In the genomic region with DNA sequence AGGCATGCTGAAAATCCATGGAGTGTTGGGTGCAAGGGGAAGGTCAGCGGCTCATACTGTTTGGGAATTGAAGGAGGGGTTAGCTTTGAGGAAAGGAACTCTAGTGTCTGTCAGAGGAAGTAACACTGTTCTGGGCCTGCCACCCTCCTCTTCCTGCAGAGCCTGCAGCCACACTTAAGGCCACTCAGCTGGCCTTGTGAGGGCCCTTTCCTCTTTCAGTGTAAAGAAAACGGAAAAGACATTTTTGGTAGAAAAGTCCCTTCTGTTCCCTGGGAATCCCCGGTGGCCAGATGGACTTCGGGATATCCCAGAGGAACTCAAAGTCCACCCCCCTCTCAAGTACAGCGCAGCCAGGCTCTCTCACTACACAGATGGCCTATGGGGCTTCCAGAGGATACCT, we compare ENCODE assay signal across 14 mouse cellular contexts. TPM values are rescaled to one million over a fixed set of nuclear protein-coding genes. Genes with fewer than 3 reads are reported as not detected.
DNase-seq lines count a peak whose midpoint lies in the region; ATAC-seq and TF ChIP-seq lines count a peak whose summit lies in the region.
"Had no signal": no experiment of that assay in that cellular context is flagged by ENCODE, and none has a peak within 500 bp of the region (broad histone marks: within the 10 kb centered on the region; RNA-seq: fewer than 3 reads in every experiment).

No protein-coding gene starts in this region.

- no peaks in the 10 kb centered on the region for H3K9me3 ChIP-seq in heart, embryonic 15.5 days (replicated peaks)
- no peaks in the 10 kb centered on the region for H3K9me3 ChIP-seq in heart, embryonic 11.5 days (replicated peaks; ENCODE audit: control insufficient read depth, low read length)
- H3K9me3 ChIP-seq in lung, postnatal 0 days (ENCODE audit: low read length): no peaks in the 10 kb centered on the region
- H3K9me3 ChIP-seq in heart, postnatal 0 days (replicated peaks; ENCODE audit: control insufficient read depth, low read length): no peaks in the 10 kb centered on the region
- H3K9me3 ChIP-seq: hindbrain, embryonic 15.5 days had no signal

- H3K4me1 ChIP-seq in heart, embryonic 15.5 days (replicated peaks): peaks cover 19% of the 10 kb centered on the region
- peaks cover 18% of the 10 kb centered on the region for H3K4me1 ChIP-seq in heart, embryonic 11.5 days (ENCODE audit: control insufficient read depth, insufficient read depth, low read length)
- H3K4me1 ChIP-seq in lung, postnatal 0 days (ENCODE audit: insufficient read depth, low read depth, low read length): peaks cover 16% of the 10 kb centered on the region
- H3K4me1 ChIP-seq in heart, postnatal 0 days (ENCODE audit: control insufficient read depth, insufficient read depth): peaks cover 9% of the 10 kb centered on the region

- no peak for TF ChIP-seq EP300 in lung, postnatal 0 days (IDR thresholded peaks at IDR 0.05)
- no peak for TF ChIP-seq EP300 in heart, postnatal 0 days (IDR thresholded peaks at IDR 0.05; ENCODE audit: low read depth)

- H3K36me3 ChIP-seq in heart, embryonic 15.5 days: peaks cover 28% of the 10 kb centered on the region
- peaks cover 5% of the 10 kb centered on the region; the same call in 1 of the 2 replicates for H3K36me3 ChIP-seq in heart, embryonic 11.5 days (ENCODE audit: control insufficient read depth, insufficient read depth, low read length)
- H3K36me3 ChIP-seq in lung, postnatal 0 days (ENCODE audit: insufficient read depth, low read length): peaks cover 18% of the 10 kb centered on the region
- H3K36me3 ChIP-seq in heart, postnatal 0 days (replicated peaks; ENCODE audit: control insufficient read depth, insufficient read depth, low read length): peaks cover 40% of the 10 kb centered on the region
- H3K36me3 ChIP-seq: hindbrain, embryonic 15.5 days had no signal

- H3K27me3 ChIP-seq in heart, embryonic 15.5 days: no peaks in the 10 kb centered on the region
- H3K27me3 ChIP-seq in heart, embryonic 11.5 days (ENCODE audit: control insufficient read depth, insufficient read depth, low read length): no peaks in the 10 kb centered on the region; the same call in 1 of the 2 replicates
- no peaks in the 10 kb centered on the region for H3K27me3 ChIP-seq in lung, postnatal 0 days (replicated peaks; ENCODE audit: insufficient read depth, low read length)
- H3K27me3 ChIP-seq in heart, postnatal 0 days (ENCODE audit: control insufficient read depth, insufficient read depth, low read length): no peaks in the 10 kb centered on the region
- H3K27me3 ChIP-seq: hindbrain, embryonic 15.5 days had no signal

- peak overlapping the region; percentile 7; the same call in 1 of the 2 replicates for H3K4me2 ChIP-seq in heart, embryonic 15.5 days
- no peak overlapping the region for H3K4me2 ChIP-seq in heart, embryonic 11.5 days
- no peak overlapping the region for H3K4me2 ChIP-seq in lung, postnatal 0 days (replicated peaks; ENCODE audit: low read depth, low read length)
- H3K4me2 ChIP-seq in heart, postnatal 0 days (ENCODE audit: low read depth, low read length): no peak overlapping the region
- H3K4me2 ChIP-seq: hindbrain, embryonic 15.5 days had no signal

- WGBS in heart, embryonic 15.5 days: 57% methylated on average over 5 of the region's 5 CpGs
- WGBS in heart, embryonic 11.5 days (ENCODE audit: insufficient replicate concordance): 55% methylated on average over 5 of the region's 5 CpGs
- WGBS in lung, postnatal 0 days: 30% methylated on average over 5 of the region's 5 CpGs
- WGBS in heart, postnatal 0 days: 65% methylated on average over 5 of the region's 5 CpGs

- 0 out of 2 replicates have a peak overlapping the region, but pooled peaks have one; percentile 1 for H3K27ac ChIP-seq in heart, embryonic 15.5 days
- H3K27ac ChIP-seq in heart, embryonic 11.5 days (ENCODE audit: low read depth, low read length): no peak overlapping the region
- no peak overlapping the region; the same call in 1 of the 2 replicates for H3K27ac ChIP-seq in lung, postnatal 0 days (ENCODE audit: low read length)
- H3K27ac ChIP-seq in heart, postnatal 0 days (ENCODE audit: low read depth): peak overlapping the region; percentile 36; the same call in 1 of the 2 replicates
- H3K27ac ChIP-seq: hindbrain, embryonic 15.5 days; liver, embryonic 14.5 days had no signal

- H3K9ac ChIP-seq in heart, embryonic 15.5 days: no peak overlapping the region
- no peak overlapping the region for H3K9ac ChIP-seq in heart, embryonic 11.5 days (ENCODE audit: low read depth, low read length)
- H3K9ac ChIP-seq in lung, postnatal 0 days (replicated peaks; ENCODE audit: low read depth): no peak overlapping the region
- H3K9ac ChIP-seq in heart, postnatal 0 days (replicated peaks; ENCODE audit: low read depth, low read length): no peak overlapping the region
- H3K9ac ChIP-seq: hindbrain, embryonic 15.5 days; liver, embryonic 14.5 days had no signal

- TF ChIP-seq CTCF in lung, postnatal 0 days (IDR thresholded peaks at IDR 0.05): no peak
- no peak for TF ChIP-seq CTCF in heart, postnatal 0 days (IDR thresholded peaks at IDR 0.05; ENCODE audit: low read depth)

- no peak for ATAC-seq in heart, embryonic 15.5 days (replicated peaks; ENCODE audit: insufficient number of reproducible peaks, insufficient read depth, low FRiP score, low read depth)
- ATAC-seq in heart, embryonic 11.5 days (replicated peaks; ENCODE audit: insufficient number of reproducible peaks, low FRiP score, low TSS enrichment): no peak
- no peak for ATAC-seq in lung, postnatal 0 days
- no peak for ATAC-seq in heart, postnatal 0 days (ENCODE audit: insufficient read depth, low read depth)

- peak; percentile 30 for DNase-seq in lung, postnatal 0 days (ENCODE audit: low spot score)
- DNase-seq in lung, postnatal 14 days: no peak
- DNase-seq in heart, postnatal 0 days (ENCODE audit: low spot score): no peak
- peak; percentile 15 for DNase-seq in lung, postnatal 25 days (ENCODE audit: low spot score)
- DNase-seq in Muller cell, postnatal 12 days (ENCODE audit: inconsistent ontology term): no peak
- DNase-seq: cerebellum, postnatal 10 days; midbrain, embryonic 14.5 days had no signal

- H3K4me3 ChIP-seq in heart, embryonic 15.5 days: no peak overlapping the region
- no peak overlapping the region for H3K4me3 ChIP-seq in heart, embryonic 11.5 days (ENCODE audit: low read depth, low read length)
- no peak overlapping the region for H3K4me3 ChIP-seq in lung, postnatal 0 days (ENCODE audit: low read depth, low read length)
- H3K4me3 ChIP-seq in heart, postnatal 0 days (ENCODE audit: low read depth, low read length): no peak overlapping the region
- H3K4me3 ChIP-seq: hindbrain, embryonic 15.5 days had no signal

RNA-seq across cellular contexts. Expression of gene Mob3c, which starts 2.6 kb away (rescaled TPM):
- 8.1 and 11.0 TPM in 2 replicates for polyA plus RNA-seq in heart, embryonic 15.5 days (2015; fragmentation: Nextera tagmentation; extraction: Ambion mirVana)
- 6.1 and 6.5 TPM in 2 replicates for polyA plus RNA-seq in heart, embryonic 11.5 days (2014; fragmentation: Nextera tagmentation; extraction: Ambion mirVana)
- polyA plus RNA-seq in lung, postnatal 0 days (2015; fragmentation: Nextera tagmentation; extraction: Ambion mirVana): 14.8 and 16.3 TPM in 2 replicates
- total RNA-seq in heart, postnatal 0 days (2014; rRNA removed; ENCODE audit: low replicate concordance): 3.1 and 4.9 TPM in 2 replicates
- 5.5 and 6.4 TPM in 2 replicates for polyA plus RNA-seq in heart, postnatal 0 days (2015; fragmentation: Nextera tagmentation; extraction: Ambion mirVana)

RNA-seq across cellular contexts. Expression of gene Mknk1, which starts 8.5 kb away (rescaled TPM):
- 17.3 and 26.9 TPM in 2 replicates for polyA plus RNA-seq in heart, embryonic 15.5 days (2015; fragmentation: Nextera tagmentation; extraction: Ambion mirVana)
- 16.0 and 18.8 TPM in 2 replicates for polyA plus RNA-seq in heart, embryonic 11.5 days (2014; fragmentation: Nextera tagmentation; extraction: Ambion mirVana)
- 26.9 and 30.6 TPM in 2 replicates for polyA plus RNA-seq in lung, postnatal 0 days (2015; fragmentation: Nextera tagmentation; extraction: Ambion mirVana)
- 10.9 and 15.4 TPM in 2 replicates for total RNA-seq in heart, postnatal 0 days (2014; rRNA removed; ENCODE audit: low replicate concordance)
- polyA plus RNA-seq in heart, postnatal 0 days (2015; fragmentation: Nextera tagmentation; extraction: Ambion mirVana): 15.5 and 16.6 TPM in 2 replicates

RNA-seq across cellular contexts. Expression of gene Atpaf1, which starts 45.9 kb away (rescaled TPM):
- polyA plus RNA-seq in heart, embryonic 15.5 days (2015; fragmentation: Nextera tagmentation; extraction: Ambion mirVana): 64.7 and 69.3 TPM in 2 replicates
- polyA plus RNA-seq in heart, embryonic 11.5 days (2014; fragmentation: Nextera tagmentation; extraction: Ambion mirVana): 77.7 and 77.9 TPM in 2 replicates
- polyA plus RNA-seq in lung, postnatal 0 days (2015; fragmentation: Nextera tagmentation; extraction: Ambion mirVana): 30.0 and 30.5 TPM in 2 replicates
- total RNA-seq in heart, postnatal 0 days (2014; rRNA removed; ENCODE audit: low replicate concordance): 40.0 and 49.0 TPM in 2 replicates
- polyA plus RNA-seq in heart, postnatal 0 days (2015; fragmentation: Nextera tagmentation; extraction: Ambion mirVana): 75.9 and 86.4 TPM in 2 replicates

RNA-seq across cellular contexts. Expression of gene Tex38, which starts 49.7 kb away (rescaled TPM):
- polyA plus RNA-seq in heart, embryonic 15.5 days (2015; fragmentation: Nextera tagmentation; extraction: Ambion mirVana): 0.48 TPM in 1 of 2 replicates, not detected in the other
- polyA plus RNA-seq in heart, embryonic 11.5 days (2014; fragmentation: Nextera tagmentation; extraction: Ambion mirVana): 0.28 and 0.34 TPM in 2 replicates
- 0.16 TPM in 1 of 2 replicates, not detected in the other for polyA plus RNA-seq in lung, postnatal 0 days (2015; fragmentation: Nextera tagmentation; extraction: Ambion mirVana)
- not detected in 2 replicates for total RNA-seq in heart, postnatal 0 days (2014; rRNA removed; ENCODE audit: low replicate concordance)
- polyA plus RNA-seq in heart, postnatal 0 days (2015; fragmentation: Nextera tagmentation; extraction: Ambion mirVana): 0.30 and 0.55 TPM in 2 replicates
- total RNA-seq: left cerebral cortex, postnatal 10 days had no signal
- polyA plus RNA-seq: neural tube, embryonic 11.5 days had no signal

RNA-seq across cellular contexts. Expression of gene Kncn, which starts 53.7 kb away (rescaled TPM):
- polyA plus RNA-seq in heart, embryonic 15.5 days (2015; fragmentation: Nextera tagmentation; extraction: Ambion mirVana): not detected in 2 replicates
- polyA plus RNA-seq in heart, embryonic 11.5 days (2014; fragmentation: Nextera tagmentation; extraction: Ambion mirVana): not detected in 2 replicates
- not detected in 2 replicates for polyA plus RNA-seq in lung, postnatal 0 days (2015; fragmentation: Nextera tagmentation; extraction: Ambion mirVana)
- total RNA-seq in heart, postnatal 0 days (2014; rRNA removed; ENCODE audit: low replicate concordance): not detected in 2 replicates
- not detected in 2 replicates for polyA plus RNA-seq in heart, postnatal 0 days (2015; fragmentation: Nextera tagmentation; extraction: Ambion mirVana)
- total RNA-seq: gastrocnemius, postnatal 4 days had no signal
- polyA plus RNA-seq: neural tube, embryonic 11.5 days had no signal

Comparison
In these comparisons a context has a peak if more than half of its experiments do, and no peak if none do; other contexts are left out.
1. H3K27ac ChIP-seq: peak in heart, embryonic 15.5 days (single experiment) and heart, postnatal 0 days (single experiment); none in heart, embryonic 11.5 days (single experiment) and lung, postnatal 0 days (single experiment).
2. DNase-seq: peak in lung, postnatal 0 days (single experiment) and lung, postnatal 25 days (single experiment); none in lung, postnatal 14 days (single experiment), heart, postnatal 0 days (single experiment) and Muller cell, postnatal 12 days (single experiment).